In genomic region chr2:161470025-161470424, GRCm38 (mm10) we compare ENCODE assay signal across 8 mouse cellular contexts.
DNase-seq lines count a peak whose midpoint lies in the region; ATAC-seq lines count a peak whose summit lies in the region.

No protein-coding gene starts in this region.

- no peak overlapping the region for H3K9ac ChIP-seq in midbrain, embryonic 11.5 days (ENCODE audit: low read length)
- H3K9ac ChIP-seq in midbrain, embryonic 15.5 days: no peak overlapping the region
- H3K9ac ChIP-seq in embryonic facial prominence, embryonic 14.5 days (ENCODE audit: low read depth, low read length): no peak overlapping the region
- no peak overlapping the region for H3K9ac ChIP-seq in midbrain, embryonic 16.5 days (ENCODE audit: low read depth, low read length)

- H3K27me3 ChIP-seq in midbrain, embryonic 11.5 days (ENCODE audit: control insufficient read depth, insufficient read depth, low read length): no peaks in the 10 kb centered on the region
- no peaks in the 10 kb centered on the region for H3K27me3 ChIP-seq in midbrain, embryonic 15.5 days (replicated peaks)
- H3K27me3 ChIP-seq in embryonic facial prominence, embryonic 14.5 days (replicated peaks; ENCODE audit: control insufficient read depth, insufficient read depth, low read length): no peaks in the 10 kb centered on the region
- no peaks in the 10 kb centered on the region for H3K27me3 ChIP-seq in midbrain, embryonic 16.5 days (ENCODE audit: control insufficient read depth, insufficient read depth, low read depth, low read length)

- H3K4me3 ChIP-seq in midbrain, embryonic 11.5 days (ENCODE audit: low read depth, low read length): no peak overlapping the region
- H3K4me3 ChIP-seq in midbrain, embryonic 15.5 days: no peak overlapping the region
- H3K4me3 ChIP-seq in embryonic facial prominence, embryonic 14.5 days (ENCODE audit: low read depth, low read length): no peak overlapping the region
- no peak overlapping the region for H3K4me3 ChIP-seq in midbrain, embryonic 16.5 days (ENCODE audit: low read depth, low read length)

- H3K4me1 ChIP-seq in midbrain, embryonic 11.5 days (ENCODE audit: control insufficient read depth, insufficient read depth, low read length): no peaks in the 10 kb centered on the region
- no peaks in the 10 kb centered on the region for H3K4me1 ChIP-seq in midbrain, embryonic 15.5 days
- H3K4me1 ChIP-seq in embryonic facial prominence, embryonic 14.5 days (ENCODE audit: control insufficient read depth, insufficient read depth, low read length): no peaks in the 10 kb centered on the region
- H3K4me1 ChIP-seq in midbrain, embryonic 16.5 days (ENCODE audit: control insufficient read depth, insufficient read depth, low read length): no peaks in the 10 kb centered on the region

- no peaks in the 10 kb centered on the region for H3K36me3 ChIP-seq in midbrain, embryonic 11.5 days (ENCODE audit: control insufficient read depth, insufficient read depth, low read length)
- H3K36me3 ChIP-seq in midbrain, embryonic 15.5 days (replicated peaks): no peaks in the 10 kb centered on the region
- H3K36me3 ChIP-seq in embryonic facial prominence, embryonic 14.5 days (ENCODE audit: control insufficient read depth, insufficient read depth, low read length): no peaks in the 10 kb centered on the region
- H3K36me3 ChIP-seq in midbrain, embryonic 16.5 days (ENCODE audit: control insufficient read depth, insufficient read depth, low read length): no peaks in the 10 kb centered on the region

- H3K27ac ChIP-seq in midbrain, embryonic 11.5 days (ENCODE audit: low read depth, low read length): no peak overlapping the region
- H3K27ac ChIP-seq in midbrain, embryonic 15.5 days: no peak overlapping the region
- H3K27ac ChIP-seq in embryonic facial prominence, embryonic 14.5 days (replicated peaks; ENCODE audit: low read depth, low read length): no peak overlapping the region
- no peak overlapping the region for H3K27ac ChIP-seq in midbrain, embryonic 16.5 days (ENCODE audit: low read length)

- peak; percentile 82 for ATAC-seq in midbrain, embryonic 11.5 days (ENCODE audit: low FRiP score)
- no peak for ATAC-seq in midbrain, embryonic 15.5 days (replicated peaks)
- ATAC-seq in embryonic facial prominence, embryonic 14.5 days (ENCODE audit: low read depth): peak; percentile 68; the same call in 1 of the 2 replicates
- ATAC-seq in midbrain, embryonic 16.5 days: 0 out of 2 replicates have a peak, but pooled peaks have one; percentile 62

- H3K4me2 ChIP-seq in midbrain, embryonic 11.5 days: no peak overlapping the region
- no peak overlapping the region for H3K4me2 ChIP-seq in midbrain, embryonic 15.5 days
- H3K4me2 ChIP-seq in embryonic facial prominence, embryonic 14.5 days (ENCODE audit: low read depth, low read length): no peak overlapping the region
- no peak overlapping the region for H3K4me2 ChIP-seq in midbrain, embryonic 16.5 days (ENCODE audit: low read length)

- H3K9me3 ChIP-seq in midbrain, embryonic 11.5 days (ENCODE audit: control insufficient read depth, low read length): no peaks in the 10 kb centered on the region
- no peaks in the 10 kb centered on the region for H3K9me3 ChIP-seq in midbrain, embryonic 15.5 days
- H3K9me3 ChIP-seq in embryonic facial prominence, embryonic 14.5 days (ENCODE audit: control insufficient read depth, low read length): no peaks in the 10 kb centered on the region
- H3K9me3 ChIP-seq in midbrain, embryonic 16.5 days (replicated peaks; ENCODE audit: control insufficient read depth, low read length, poor library complexity, severe bottlenecking): no peaks in the 10 kb centered on the region; the same call in 1 of the 2 replicates

- WGBS in midbrain, embryonic 11.5 days: 30% methylated on average over 2 of the region's 2 CpGs
- 27% methylated on average over 2 of the region's 2 CpGs for WGBS in midbrain, embryonic 15.5 days
- 32% methylated on average over 2 of the region's 2 CpGs for WGBS in embryonic facial prominence, embryonic 14.5 days
- WGBS in midbrain, embryonic 16.5 days: 20% methylated on average over 2 of the region's 2 CpGs

- peak; percentile 6 to 80 for DNase-seq in frontal cortex, adult 2 months (ENCODE audit: extremely low spot score in 1 of 2, low spot score in 1 of 2)
- DNase-seq in frontal cortex, postnatal 14 days (ENCODE audit: low spot score in 2 of 2): no peak
- DNase-seq in midbrain, embryonic 11.5 days (ENCODE audit: low spot score, missing footprints): no peak
- peak; percentile 43 for DNase-seq in embryonic facial prominence, embryonic 14.5 days (ENCODE audit: low spot score)
- no peak for DNase-seq in thymus, postnatal 14 days
- no peak for DNase-seq in T-cell, adult 2 months (ENCODE audit: low spot score)

Comparison
In these comparisons a context has a peak if more than half of its experiments do, and no peak if none do; other contexts are left out.
1. DNase-seq: peak in frontal cortex, adult 2 months (2 of 2) and embryonic facial prominence, embryonic 14.5 days (single experiment); none in frontal cortex, postnatal 14 days (0 of 2), midbrain, embryonic 11.5 days (single experiment), thymus, postnatal 14 days (single experiment) and T-cell, adult 2 months (single experiment).